Mouse (Mus musculus): ENCODE data around the gene Ptgdr2.

- no peak for TF ChIP-seq CTCF (IDR thresholded peaks at IDR 0.05; ENCODE audit: borderline replicate concordance, insufficient read depth, low read depth, low read length)
- TF ChIP-seq POLR2A (IDR thresholded peaks at IDR 0.05; ENCODE audit: borderline replicate concordance, insufficient read depth, low read length) = no peak
These were observed 32.4 kb upstream of the Ptgdr2 start for GRCm38 (mm10) chr19:10904512-10904911.

Data from cerebellum, adult 2 months (tissue).